Comparison of ENCODE assay signal across 20 mouse cellular contexts in the genomic region with DNA sequence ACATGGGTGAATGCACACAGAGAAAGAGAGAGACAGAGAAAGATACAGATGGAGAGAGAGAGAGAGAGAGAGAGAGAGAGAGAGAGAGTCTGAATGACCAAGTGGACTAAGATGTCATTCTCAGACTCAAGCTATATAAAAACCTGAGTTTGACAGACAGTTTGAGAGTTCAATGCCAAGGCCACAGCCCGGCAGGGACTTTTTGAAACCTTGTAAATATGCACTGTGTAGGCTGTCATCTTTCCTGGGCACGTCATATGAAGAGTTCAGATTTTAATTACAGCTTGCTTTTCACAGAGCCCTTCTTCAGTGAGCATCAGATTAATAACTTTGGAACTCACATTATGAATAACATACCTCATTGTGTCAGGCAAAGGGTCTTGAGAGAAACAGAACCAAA. TPM values are rescaled to one million over a fixed set of nuclear protein-coding genes. Genes with fewer than 3 reads are reported as not detected.
DNase-seq lines count a peak whose midpoint lies in the region; ATAC-seq and TF ChIP-seq lines count a peak whose summit lies in the region.
"Had no signal": no experiment of that assay in that cellular context is flagged by ENCODE, and none has a peak within 500 bp of the region (broad histone marks: within the 10 kb centered on the region; RNA-seq: fewer than 3 reads in every experiment).

No protein-coding gene starts in this region.

- peak; percentile 53 for DNase-seq in midbrain, embryonic 11.5 days (ENCODE audit: low spot score, missing footprints)
- DNase-seq in midbrain, postnatal 0 days (ENCODE audit: low spot score) = no peak
- peak; percentile 47 for DNase-seq in induced T-regulatory cell, adult 2 months (ENCODE audit: low read depth)
- DNase-seq in kidney, adult 9 months = no peak
- DNase-seq in hindbrain, postnatal 0 days (ENCODE audit: low spot score) = no peak
- DNase-seq in embryo, embryonic 11 days = no peak
- DNase-seq: adrenal gland, adult 8-10 months; adrenal gland, postnatal 14 days; adrenal gland, postnatal 36 days; cerebellum, adult 11-12 months; cerebellum, adult 2 months; cerebellum, adult 9-10 months; cerebellum, postnatal 10 days; cerebellum, postnatal 25 days; forebrain, postnatal 0 days had no signal

- H3K9me3 ChIP-seq in midbrain, embryonic 11.5 days (ENCODE audit: control insufficient read depth, low read length) = no peaks in the 10 kb centered on the region
- no peaks in the 10 kb centered on the region for H3K9me3 ChIP-seq in midbrain, postnatal 0 days (ENCODE audit: low read length)
- H3K9me3 ChIP-seq in hindbrain, postnatal 0 days (ENCODE audit: low read length) = no peaks in the 10 kb centered on the region
- H3K9me3 ChIP-seq: embryonic facial prominence, embryonic 10.5 days; embryonic facial prominence, embryonic 12.5 days; forebrain, embryonic 13.5 days; forebrain, embryonic 15.5 days had no signal

- no peak overlapping the region for H3K9ac ChIP-seq in midbrain, embryonic 11.5 days (ENCODE audit: low read length)
- H3K9ac ChIP-seq in midbrain, postnatal 0 days (replicated peaks; ENCODE audit: low read length, poor library complexity, severe bottlenecking) = no peak overlapping the region
- H3K9ac ChIP-seq in hindbrain, postnatal 0 days (replicated peaks; ENCODE audit: low read length) = no peak overlapping the region
- H3K9ac ChIP-seq: embryonic facial prominence, embryonic 12.5 days; forebrain, embryonic 13.5 days; forebrain, embryonic 15.5 days; forebrain, postnatal 0 days had no signal

- no peaks in the 10 kb centered on the region for H3K36me3 ChIP-seq in midbrain, embryonic 11.5 days (ENCODE audit: control insufficient read depth, insufficient read depth, low read length)
- no peaks in the 10 kb centered on the region for H3K36me3 ChIP-seq in midbrain, postnatal 0 days (ENCODE audit: insufficient read depth, low read length)
- H3K36me3 ChIP-seq in hindbrain, postnatal 0 days (ENCODE audit: insufficient read depth, low read length) = no peaks in the 10 kb centered on the region
- H3K36me3 ChIP-seq: embryonic facial prominence, embryonic 10.5 days; embryonic facial prominence, embryonic 12.5 days; forebrain, embryonic 15.5 days had no signal

- no peak overlapping the region for H3K4me2 ChIP-seq in midbrain, embryonic 11.5 days
- H3K4me2 ChIP-seq in midbrain, postnatal 0 days (ENCODE audit: low read depth, low read length, poor library complexity, severe bottlenecking) = no peak overlapping the region
- H3K4me2 ChIP-seq in hindbrain, postnatal 0 days (ENCODE audit: low read depth, low read length) = no peak overlapping the region
- H3K4me2 ChIP-seq: embryonic facial prominence, embryonic 12.5 days; forebrain, embryonic 13.5 days; forebrain, embryonic 15.5 days had no signal

- TF ChIP-seq CTCF in midbrain, postnatal 0 days (IDR thresholded peaks at IDR 0.05) = no peak
- TF ChIP-seq CTCF in hindbrain, postnatal 0 days (IDR thresholded peaks at IDR 0.05; ENCODE audit: low read depth) = no peak

- 86% methylated on average over 2 of the region's 2 CpGs for WGBS in midbrain, embryonic 11.5 days
- 78% methylated on average over 2 of the region's 2 CpGs for WGBS in midbrain, postnatal 0 days
- WGBS in hindbrain, postnatal 0 days = 56% methylated on average over 2 of the region's 2 CpGs

- ATAC-seq in midbrain, embryonic 11.5 days (ENCODE audit: low FRiP score) = no peak
- no peak for ATAC-seq in midbrain, postnatal 0 days (ENCODE audit: low FRiP score)
- ATAC-seq in CD4-positive, CD25-positive, alpha-beta regulatory T cell, adult 4 months = peak; percentile 80
- ATAC-seq in hindbrain, postnatal 0 days = no peak
- ATAC-seq: forebrain, embryonic 13.5 days; forebrain, embryonic 15.5 days; forebrain, postnatal 0 days had no signal

- H3K4me3 ChIP-seq in midbrain, embryonic 11.5 days (ENCODE audit: low read depth, low read length) = no peak overlapping the region
- H3K4me3 ChIP-seq in midbrain, postnatal 0 days (ENCODE audit: low read depth, low read length) = no peak overlapping the region
- H3K4me3 ChIP-seq in hindbrain, postnatal 0 days (ENCODE audit: low read length) = no peak overlapping the region
- H3K4me3 ChIP-seq: embryonic facial prominence, embryonic 10.5 days; embryonic facial prominence, embryonic 12.5 days; forebrain, embryonic 13.5 days; forebrain, embryonic 15.5 days had no signal

- H3K27ac ChIP-seq in midbrain, embryonic 11.5 days (ENCODE audit: low read depth, low read length) = no peak overlapping the region
- no peak overlapping the region for H3K27ac ChIP-seq in midbrain, postnatal 0 days (ENCODE audit: low read depth, low read length)
- no peak overlapping the region for H3K27ac ChIP-seq in hindbrain, postnatal 0 days
- H3K27ac ChIP-seq: embryonic facial prominence, embryonic 10.5 days; embryonic facial prominence, embryonic 12.5 days; forebrain, embryonic 13.5 days; forebrain, embryonic 15.5 days had no signal

- no peaks in the 10 kb centered on the region for H3K27me3 ChIP-seq in midbrain, embryonic 11.5 days (ENCODE audit: control insufficient read depth, insufficient read depth, low read length)
- no peaks in the 10 kb centered on the region for H3K27me3 ChIP-seq in midbrain, postnatal 0 days (ENCODE audit: insufficient read depth, low read length)
- H3K27me3 ChIP-seq in hindbrain, postnatal 0 days (ENCODE audit: insufficient read depth, low read length) = no peaks in the 10 kb centered on the region
- H3K27me3 ChIP-seq: embryonic facial prominence, embryonic 12.5 days; forebrain, embryonic 13.5 days; forebrain, embryonic 15.5 days had no signal

- H3K4me1 ChIP-seq in midbrain, embryonic 11.5 days (ENCODE audit: control insufficient read depth, insufficient read depth, low read length) = no peaks in the 10 kb centered on the region
- no peaks in the 10 kb centered on the region for H3K4me1 ChIP-seq in midbrain, postnatal 0 days (ENCODE audit: insufficient read depth, low read length)
- no peaks in the 10 kb centered on the region for H3K4me1 ChIP-seq in hindbrain, postnatal 0 days (ENCODE audit: insufficient read depth, low read length)
- H3K4me1 ChIP-seq: embryonic facial prominence, embryonic 12.5 days; forebrain, embryonic 13.5 days; forebrain, embryonic 15.5 days had no signal

RNA-seq across cellular contexts. Expression of a gene that starts 55.2 kb away (rescaled TPM):
- 72.9 and 75.0 TPM in 2 replicates for polyA plus RNA-seq in midbrain, embryonic 11.5 days (2014; fragmentation: Nextera tagmentation; extraction: Ambion mirVana)
- 27.8 and 38.0 TPM in 2 replicates for total RNA-seq in midbrain, postnatal 0 days (2014; rRNA removed)
- 35.5 and 36.9 TPM in 2 replicates for polyA plus RNA-seq in midbrain, postnatal 0 days (2015; fragmentation: Nextera tagmentation; extraction: Ambion mirVana)
- polyA plus RNA-seq in CD4-positive, CD25-positive, alpha-beta regulatory T cell, adult 4 months (2017; shearing (Covaris generic)) = 10 to 100 TPM; 34.0 to 43.8 TPM
- 34.6 and 36.5 TPM in 2 replicates for total RNA-seq in hindbrain, postnatal 0 days (2014; rRNA removed)
- 40.4 and 41.0 TPM in 2 replicates for polyA plus RNA-seq in hindbrain, postnatal 0 days (2015; fragmentation: Nextera tagmentation; extraction: Ambion mirVana)

Comparison
In these comparisons a context has a peak if more than half of its experiments do, and no peak if none do; other contexts are left out.
1. DNase-seq: peak in midbrain, embryonic 11.5 days (single experiment) and induced T-regulatory cell, adult 2 months (single experiment); none in midbrain, postnatal 0 days (single experiment), kidney, adult 9 months (single experiment), hindbrain, postnatal 0 days (single experiment) and embryo, embryonic 11 days (single experiment).